Mouse (Mus musculus) neural tube, embryonic 11.5 days (tissue): Measurements from ENCODE around the gene Pah. TPM values are rescaled to one million over a fixed set of nuclear protein-coding genes. Genes with fewer than 3 reads are reported as not detected.

Experiments used
- ATAC-seq: fragments of 200-750 bp; cut with Nextera tagmentation; 2 replicates; pipeline ENCODE4 v1.8.0; 2017; ENCODE audit warnings: moderate number of reproducible peaks, mild to moderate bottlenecking, moderate TSS enrichment, moderate library complexity; ENCODE audit not compliant: insufficient read depth, low FRiP score, low TSS enrichment
- DNase-seq: peaks from one replicate; pipeline ENCODE4 v3.0.0-alpha.2; 2015; ENCODE audit warnings: low spot score
- H3K27ac ChIP-seq: fragments of 300-500 bp; sonication (generic); 2 replicates; pipeline ENCODE4 v1.5.1; 2014; ENCODE audit warnings: low read depth, mild to moderate bottlenecking, low read length
- H3K27me3 ChIP-seq: fragments of 300-500 bp; sonication (generic); 2 replicates; pipeline ENCODE4 v1.6.1; 2014; ENCODE audit warnings: mild to moderate bottlenecking, low read length, mixed read lengths; ENCODE audit not compliant: control insufficient read depth, insufficient read depth
- H3K36me3 ChIP-seq: fragments of 300-500 bp; sonication (generic); 2 replicates; pipeline ENCODE4 v1.6.1; 2014; ENCODE audit warnings: mild to moderate bottlenecking, low read length, moderate library complexity, mixed read lengths; ENCODE audit not compliant: control insufficient read depth, insufficient read depth
- H3K4me1 ChIP-seq: fragments of 300-500 bp; sonication (generic); 2 replicates; pipeline ENCODE4 v1.6.1; 2014; ENCODE audit warnings: low read length, mixed read lengths; ENCODE audit not compliant: control insufficient read depth, insufficient read depth
- H3K4me2 ChIP-seq: fragments of 300-500 bp; sonication (generic); 2 replicates; pipeline ENCODE4 v1.6.1; 2014; ENCODE audit warnings: low read depth, mild to moderate bottlenecking, moderate library complexity
- H3K4me3 ChIP-seq: fragments of 300-500 bp; sonication (generic); 2 replicates; pipeline ENCODE4 v1.5.1; 2014; ENCODE audit warnings: low read depth, low read length
- H3K9ac ChIP-seq: fragments of 300-500 bp; sonication (generic); 2 replicates; pipeline ENCODE4 v1.6.1; 2014; ENCODE audit warnings: mild to moderate bottlenecking, low read length
- H3K9me3 ChIP-seq: fragments of 300-500 bp; sonication (generic); 2 replicates; pipeline ENCODE4 v1.6.1; 2016; ENCODE audit warnings: low read length; ENCODE audit not compliant: control insufficient read depth
- WGBS: fragments of 180-500 bp; shearing (Covaris S2); extraction: QIAGEN DNeasy Blood & Tissue Kit; methylation state at CpG from one replicate; pipeline ENCODE4 v1.1.7; 2014; 5-methylcytosine and 5-hydroxymethylcytosine counted together
- polyA plus RNA-seq: library from polyadenylated mRNA; unstranded; fragments of >200 nt; fragmentation: Nextera tagmentation; extraction: Ambion mirVana; gene quantifications from 2 replicates; pipeline ENCODE4 v1.2.1, GENCODE M21; 2014

The Pah gene
- polyA plus RNA-seq, 1 experiment from 2014 or later: not detected

GRCm38 (mm10) chr10:87489246-87490009, 32.2 kb upstream of the Pah start:
- Histone ChIP-seq H3K4me1 (peaks cover 34% of the 10 kb centered on the region), H3K36me3 (no peaks in the 10 kb centered on the region), H3K4me3 (peak overlapping the region; percentile 10; the same call in 1 of the 2 replicates), H3K4me2 (peak overlapping the region; percentile 30), H3K27ac (peak overlapping the region; percentile 65), H3K9me3 (no peaks in the 10 kb centered on the region), H3K9ac (no peak overlapping the region), H3K27me3 (peaks cover 37% of the 10 kb centered on the region)
- peak; percentile 85 for DNase-seq
- 2% methylated on average over 18 of the region's 18 CpGs for WGBS
- peak; percentile 45 for ATAC-seq

DNA sequence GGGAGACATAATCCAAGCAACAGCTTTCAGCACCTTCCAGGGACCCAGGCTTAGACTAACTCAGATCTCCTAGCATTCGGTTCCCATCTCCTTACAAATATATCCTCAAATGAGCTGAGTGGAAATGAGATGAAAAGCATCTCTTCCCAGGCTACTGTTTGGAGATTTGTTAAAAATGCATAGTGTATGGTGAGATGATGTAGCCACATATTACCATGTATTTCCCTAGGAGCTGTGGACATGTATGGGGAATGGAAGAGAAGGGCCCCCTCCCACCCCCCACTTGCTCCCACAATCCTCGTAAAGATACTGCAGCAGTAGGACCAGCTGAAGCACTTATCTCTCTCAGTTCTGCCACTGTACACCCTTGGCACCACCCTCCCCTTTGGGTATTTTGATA, 31.3 kb upstream of the Pah start:
- no peaks in the 10 kb centered on the region for H3K36me3 ChIP-seq
- peak overlapping the region; percentile 49; the same call in 1 of the 2 replicates for H3K27ac ChIP-seq
- H3K27me3 ChIP-seq: peaks cover 44% of the 10 kb centered on the region
- 0 out of 2 replicates have a peak overlapping the region, but pooled peaks have one; percentile 2 for H3K9ac ChIP-seq
- H3K4me1 ChIP-seq: peaks cover 36% of the 10 kb centered on the region
- no peaks in the 10 kb centered on the region for H3K9me3 ChIP-seq
- H3K4me2 ChIP-seq: peak overlapping the region; percentile 88
- WGBS: 0% methylated on average over 2 of the region's 2 CpGs
- no peak for DNase-seq
- peak overlapping the region; percentile 83 for H3K4me3 ChIP-seq
- ATAC-seq: no peak

- Histone ChIP-seq H3K9ac (peak overlapping the region; percentile 72), H3K27me3 (peaks cover 41% of the 10 kb centered on the region), H3K4me3 (peak overlapping the region; percentile 83), H3K36me3 (no peaks in the 10 kb centered on the region), H3K4me1 (peaks cover 26% of the 10 kb centered on the region), H3K9me3 (no peaks in the 10 kb centered on the region), H3K4me2 (peak overlapping the region; percentile 88), H3K27ac (0 out of 2 replicates have a peak overlapping the region, but pooled peaks have one; percentile 14)
- ATAC-seq (no peak), DNase-seq (peak; percentile 37)
- under 1% methylated on average over 11 of the region's 11 CpGs for WGBS
Observed at GRCm38 (mm10) chr10:87491485-87492040, 30.0 kb upstream of the Pah start.

GRCm38 (mm10) chr10:87492332-87492660, 29.3 kb upstream of the Pah start:
- Histone ChIP-seq H3K4me3 (peak overlapping the region; percentile 83), H3K9ac (peak overlapping the region; percentile 72), H3K4me1 (peaks cover 25% of the 10 kb centered on the region), H3K4me2 (peak overlapping the region; percentile 88), H3K27me3 (peaks cover 37% of the 10 kb centered on the region), H3K36me3 (no peaks in the 10 kb centered on the region), H3K9me3 (no peaks in the 10 kb centered on the region), H3K27ac (peak overlapping the region; percentile 72)
- WGBS: 0% methylated on average over 26 of the region's 26 CpGs
- ATAC-seq: no peak
- DNase-seq: no peak

DNA sequence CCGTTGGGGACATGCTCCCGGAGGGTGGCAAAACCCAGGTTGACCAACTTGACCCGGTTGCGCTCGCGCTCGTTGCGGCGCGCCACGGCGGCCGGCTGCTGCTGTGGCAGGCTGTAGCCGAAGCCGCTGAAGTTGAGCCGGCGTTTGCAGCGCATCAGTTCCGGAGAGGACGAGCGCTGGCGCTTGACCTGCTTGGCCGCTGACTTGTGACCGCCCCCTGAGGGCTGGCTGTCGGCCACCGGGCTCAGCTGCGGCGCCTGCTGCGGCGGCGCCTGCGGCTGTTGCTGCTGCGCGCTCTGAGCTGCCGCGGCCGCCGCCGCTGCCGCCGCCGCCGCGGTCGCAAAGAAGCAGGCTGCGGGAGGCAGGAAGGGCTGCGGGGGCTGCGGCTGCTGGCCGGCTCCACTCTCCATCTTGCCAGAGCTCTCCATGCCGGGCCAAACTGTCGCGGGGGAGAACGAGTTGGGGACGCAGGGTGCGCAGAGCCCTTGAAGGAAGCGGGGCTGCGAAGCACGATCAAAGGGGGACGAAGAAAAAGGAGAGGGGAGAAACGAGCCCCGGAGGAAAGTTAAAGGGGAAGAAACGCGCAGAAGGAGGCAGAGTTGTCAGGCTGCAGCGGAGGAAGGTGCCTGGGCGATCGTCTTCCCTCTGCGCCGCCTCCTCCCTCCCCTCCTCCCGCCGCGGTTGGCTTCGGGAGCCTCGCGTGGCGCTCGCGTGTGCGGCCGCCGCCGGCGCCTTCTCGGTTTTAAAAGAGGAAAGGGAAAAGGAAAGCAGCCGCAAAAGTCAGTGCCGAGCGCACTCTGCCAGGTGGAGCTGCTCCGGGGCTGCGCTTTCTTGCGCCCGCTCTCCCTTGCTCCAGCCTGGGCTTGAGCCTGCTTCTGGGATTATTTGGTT, 28.7 kb upstream of the Pah start:
- Histone ChIP-seq H3K4me1 (peaks cover 22% of the 10 kb centered on the region), H3K36me3 (no peaks in the 10 kb centered on the region), H3K27me3 (peaks cover 37% of the 10 kb centered on the region), H3K9me3 (no peaks in the 10 kb centered on the region), H3K27ac (peak overlapping the region; percentile 72), H3K4me3 (peak overlapping the region; percentile 83), H3K9ac (peak overlapping the region; percentile 72), H3K4me2 (peak overlapping the region; percentile 88)
- under 1% methylated on average over 81 of the region's 90 CpGs for WGBS
- ATAC-seq (peak; percentile 8), DNase-seq (peak; percentile 80)

- Histone ChIP-seq H3K4me1 (peaks cover 17% of the 10 kb centered on the region), H3K27me3 (peaks cover 33% of the 10 kb centered on the region), H3K4me2 (peak within 1 kb of the TSS; percentile 88), H3K9ac (peak within 1 kb of the TSS; percentile 72), H3K27ac (peak within 1 kb of the TSS; percentile 72), H3K4me3 (peak within 1 kb of the TSS; percentile 83), H3K36me3 (no peaks in the 10 kb centered on the region), H3K9me3 (no peaks in the 10 kb centered on the region)
- DNase-seq (peak; percentile 86), ATAC-seq (peak; percentile 54)
- under 1% methylated on average over 31 of the region's 34 CpGs for WGBS
Observed at GRCm38 (mm10) chr10:87493576-87493975, 28.0 kb upstream of the Pah start, which contains the start of gene Ascl1. Ascl1 (minus strand) TSS chr10:87493660.

GRCm38 (mm10) chr10:87494176-87494575, 27.4 kb upstream of the Pah start:
- Histone ChIP-seq H3K27me3 (peaks cover 33% of the 10 kb centered on the region), H3K4me1 (peaks cover 15% of the 10 kb centered on the region), H3K9ac (0 out of 2 replicates have a peak overlapping the region, but pooled peaks have one; percentile 5), H3K4me3 (peak overlapping the region; percentile 83), H3K27ac (no peak overlapping the region), H3K4me2 (peak overlapping the region; percentile 88), H3K36me3 (no peaks in the 10 kb centered on the region), H3K9me3 (no peaks in the 10 kb centered on the region)
- DNase-seq (no peak), ATAC-seq (no peak)
- 1% methylated on average over 4 of the region's 4 CpGs for WGBS

GRCm38 (mm10) chr10:87494596-87494995, 27.0 kb upstream of the Pah start:
- Histone ChIP-seq H3K9ac (peak overlapping the region; percentile 30; the same call in 1 of the 2 replicates), H3K9me3 (no peaks in the 10 kb centered on the region), H3K4me3 (peak overlapping the region; percentile 14), H3K4me1 (peaks cover 15% of the 10 kb centered on the region), H3K27me3 (peaks cover 31% of the 10 kb centered on the region), H3K27ac (no peak overlapping the region), H3K36me3 (no peaks in the 10 kb centered on the region), H3K4me2 (peak overlapping the region; percentile 88)
- peak; percentile 56 for DNase-seq
- peak; percentile 12; the same call in 1 of the 2 replicates for ATAC-seq
- WGBS: under 1% methylated on average over 18 of the region's 18 CpGs
